Mouse (Mus musculus) liver, adult 2 months (tissue): Measurements from ENCODE around the gene Klhdc7b. TPM values are rescaled to one million over a fixed set of nuclear protein-coding genes. Genes with fewer than 3 reads are reported as not detected.

Experiments used
- DNase-seq: peaks from one replicate; pipeline ENCODE4 v3.0.0-alpha.2; 2011; ENCODE audit warnings: low read depth, low spot score; ENCODE audit errors: extremely low read depth
- H3K27ac ChIP-seq: fragments of 200-500 bp; replicated peaks from 2 replicates; pipeline ENCODE4 v1.5.1; 2012; ENCODE audit warnings: low read depth, mild to moderate bottlenecking, control low read depth, inconsistent platforms, low read length; ENCODE audit not compliant: insufficient read depth
- H3K27me3 ChIP-seq: fragments of 200-500 bp; 2 replicates; pipeline ENCODE4 v1.6.1; 2012; ENCODE audit warnings: mild to moderate bottlenecking, moderate library complexity, low read length, inconsistent platforms; ENCODE audit not compliant: control insufficient read depth, insufficient read depth
- H3K36me3 ChIP-seq: fragments of 200-500 bp; 2 replicates; pipeline ENCODE4 v1.6.1; 2012; ENCODE audit warnings: low read length, inconsistent platforms; ENCODE audit not compliant: control insufficient read depth, insufficient read depth
- H3K4me1 ChIP-seq: fragments of 200-500 bp; 2 replicates; pipeline ENCODE4 v1.6.1; 2011; ENCODE audit warnings: low read length; ENCODE audit not compliant: control insufficient read depth, insufficient read depth
- H3K4me3 ChIP-seq: fragments of 200-500 bp; 2 replicates; pipeline ENCODE4 v1.5.1; 2011; ENCODE audit warnings: low read depth, mild to moderate bottlenecking, control low read depth, low read length, moderate library complexity; ENCODE audit not compliant: insufficient read depth
- H3K79me2 ChIP-seq: fragments of 200-500 bp; 2 replicates; pipeline ENCODE4 v1.6.1; 2012; ENCODE audit warnings: inconsistent platforms, mild to moderate bottlenecking, low read length, moderate library complexity; ENCODE audit not compliant: control insufficient read depth, insufficient read depth
- H3K9ac ChIP-seq: fragments of 200-500 bp; 2 replicates; pipeline ENCODE4 v1.6.1; 2012; ENCODE audit warnings: low read depth, mild to moderate bottlenecking, control low read depth, inconsistent platforms, low read length
- CTCF ChIP-seq: fragments of 200-500 bp; IDR thresholded peaks from 2 replicates; pipeline ENCODE4 v1.5.1; 2011; ENCODE audit warnings: low read depth, low read length, control low read depth
- POLR2A ChIP-seq: fragments of 200-500 bp; IDR thresholded peaks from 2 replicates; pipeline ENCODE4 v1.6.1; 2011; ENCODE audit warnings: low read length, control low read depth; ENCODE audit not compliant: insufficient read depth; ENCODE audit errors: extremely low read depth
- WGBS: fragments of 180-500 bp; shearing (Covaris S2); methylation state at CpG from one replicate; pipeline ENCODE4 v1.1.7; 2018; 5-methylcytosine and 5-hydroxymethylcytosine counted together
- polyA plus RNA-seq: library from polyadenylated mRNA; depleted of rRNA; stranded (reverse); fragments of >200 nt; gene quantifications from 2 replicates; pipeline ENCODE4 v1.2.3, GENCODE M21; 2012
- total RNA-seq: library from RNA; depleted of rRNA; stranded (reverse); fragments of >200 nt; gene quantifications from 2 replicates; pipeline ENCODE4 v1.2.3, GENCODE M21; 2014

Klhdc7b gene
- total and polyA plus RNA-seq, 2 experiments, result 0.28 to 0.34 TPM

DNA sequence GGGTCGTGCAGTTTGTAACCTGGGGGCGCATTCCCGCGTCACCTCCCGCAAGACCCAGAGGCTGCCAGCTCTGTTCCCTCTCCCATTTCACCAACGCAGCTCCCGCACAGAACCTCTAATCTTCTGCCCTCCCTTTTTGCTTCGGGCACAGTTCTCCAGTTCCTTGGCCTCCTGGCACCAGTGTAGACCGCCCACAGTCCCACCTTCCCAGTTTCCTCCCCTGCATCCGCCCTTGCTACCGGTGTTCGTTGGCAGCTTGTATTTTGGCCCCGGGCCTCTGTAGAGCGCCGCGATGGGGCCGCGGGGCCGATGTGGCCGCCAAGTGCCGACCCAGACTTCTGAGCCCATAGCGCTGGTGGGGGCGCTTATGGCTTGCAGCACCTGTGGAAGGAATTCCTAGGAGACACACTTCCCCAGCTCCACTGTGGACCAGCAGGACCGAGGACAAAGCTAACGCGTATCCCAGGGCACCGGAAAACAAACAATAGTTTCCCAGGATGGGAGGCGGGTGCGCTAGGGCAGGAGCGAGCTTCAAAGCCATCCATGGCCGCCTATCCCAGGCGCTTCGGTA is 5.8 kb upstream of the Klhdc7b start, which contains the start of gene Odf3b:
Gene Odf3b, minus strand, starts transcription at position 452 of the 571 bp plus-strand sequence.
- no peaks in the 10 kb centered on the region for H3K27me3 ChIP-seq
- H3K9ac ChIP-seq, result peak within 1 kb of the TSS; percentile 53
- H3K27ac ChIP-seq, result peak within 1 kb of the TSS; percentile 90
- peak within 1 kb of the TSS; percentile 50 for H3K4me3 ChIP-seq
- peak; percentile 67 for DNase-seq
- H3K36me3 ChIP-seq, result no peaks in the 10 kb centered on the region
- H3K79me2 ChIP-seq, result peaks cover 4% of the 10 kb centered on the region; the same call in 1 of the 2 replicates
- peaks cover 14% of the 10 kb centered on the region for H3K4me1 ChIP-seq
- no peak for TF ChIP-seq CTCF
- TF ChIP-seq POLR2A, result no peak
- 1% methylated on average over 33 of the region's 33 CpGs for WGBS

- peak overlapping the region; percentile 50; the same call in 1 of the 2 replicates for H3K4me3 ChIP-seq
- DNase-seq, result no peak
- WGBS, result 34% methylated on average over 10 of the region's 10 CpGs
- no peaks in the 10 kb centered on the region for H3K27me3 ChIP-seq
- peak overlapping the region; percentile 53 for H3K9ac ChIP-seq
- peak overlapping the region; percentile 90; the same call in 1 of the 2 replicates for H3K27ac ChIP-seq
- no peaks in the 10 kb centered on the region for H3K79me2 ChIP-seq
- peaks cover 14% of the 10 kb centered on the region for H3K4me1 ChIP-seq
- H3K36me3 ChIP-seq, result no peaks in the 10 kb centered on the region
- TF ChIP-seq CTCF, result no peak
- TF ChIP-seq POLR2A, result no peak
Measured at GRCm38 (mm10) chr15:89379429-89379828, 5.3 kb upstream of the Klhdc7b start.

GRCm38 (mm10) chr15:89387127-89387526 is 2.4 kb downstream of the Klhdc7b start:
- no peaks in the 10 kb centered on the region for H3K27me3 ChIP-seq
- WGBS, result 46% methylated on average over 12 of the region's 12 CpGs
- no peaks in the 10 kb centered on the region for H3K4me1 ChIP-seq
- no peaks in the 10 kb centered on the region for H3K36me3 ChIP-seq
- TF ChIP-seq CTCF (no peak), POLR2A (no peak)
- no peak overlapping the region for H3K27ac ChIP-seq
- H3K4me3 ChIP-seq, result no peak overlapping the region
- DNase-seq, result no peak
- H3K9ac ChIP-seq, result no peak overlapping the region
- H3K79me2 ChIP-seq, result no peaks in the 10 kb centered on the region

GRCm38 (mm10) chr15:89390081-89390480 is 5.4 kb downstream of the Klhdc7b start:
- TF ChIP-seq POLR2A, result no peak
- TF ChIP-seq CTCF, result no peak
- H3K36me3 ChIP-seq, result no peaks in the 10 kb centered on the region
- no peaks in the 10 kb centered on the region for H3K27me3 ChIP-seq
- no peaks in the 10 kb centered on the region for H3K79me2 ChIP-seq
- DNase-seq, result no peak
- 94% methylated on average over 10 of the region's 10 CpGs for WGBS
- H3K27ac ChIP-seq, result no peak overlapping the region
- no peaks in the 10 kb centered on the region for H3K4me1 ChIP-seq
- H3K9ac ChIP-seq, result no peak overlapping the region
- H3K4me3 ChIP-seq, result no peak overlapping the region

DNA sequence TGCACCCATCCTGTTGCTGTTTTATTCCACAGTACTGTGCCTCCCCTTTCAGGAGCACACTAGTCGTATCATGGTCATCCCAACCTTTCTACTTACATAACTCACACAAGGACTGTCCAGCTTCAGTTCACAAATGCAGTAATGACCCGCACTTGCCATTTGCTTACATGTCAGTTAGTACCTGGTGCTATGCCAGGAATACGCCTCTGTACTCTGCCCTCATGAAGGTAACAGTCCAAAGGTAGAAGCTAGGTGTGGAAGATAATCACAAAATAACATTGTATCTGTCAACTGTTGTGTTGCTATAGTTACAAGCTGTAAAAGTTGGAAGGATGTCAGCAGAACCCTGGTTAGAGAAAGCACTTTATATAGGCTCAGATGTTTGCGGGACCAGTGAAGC is 12.2 kb downstream of the Klhdc7b start:
- peak; percentile 98 for DNase-seq
- 23% methylated on average over 4 of the region's 4 CpGs for WGBS
- no peaks in the 10 kb centered on the region for H3K36me3 ChIP-seq
- H3K79me2 ChIP-seq, result no peaks in the 10 kb centered on the region
- H3K9ac ChIP-seq, result no peak overlapping the region
- H3K4me1 ChIP-seq, result peaks cover 3% of the 10 kb centered on the region; the same call in 1 of the 2 replicates
- no peak overlapping the region for H3K27ac ChIP-seq
- TF ChIP-seq POLR2A (no peak), CTCF (no peak)
- H3K27me3 ChIP-seq, result no peaks in the 10 kb centered on the region
- no peak overlapping the region for H3K4me3 ChIP-seq

- H3K27me3 ChIP-seq, result no peaks in the 10 kb centered on the region
- peaks cover 3% of the 10 kb centered on the region; the same call in 1 of the 2 replicates for H3K4me1 ChIP-seq
- H3K36me3 ChIP-seq, result no peaks in the 10 kb centered on the region
- no peak for TF ChIP-seq POLR2A
- TF ChIP-seq CTCF, result no peak
- no peak for DNase-seq
- 83% methylated on average over 2 of the region's 2 CpGs for WGBS
- H3K27ac ChIP-seq, result no peak overlapping the region
- no peak overlapping the region for H3K9ac ChIP-seq
- H3K4me3 ChIP-seq, result no peak overlapping the region
- H3K79me2 ChIP-seq, result no peaks in the 10 kb centered on the region
Measured at GRCm38 (mm10) chr15:89398146-89398545, 13.4 kb downstream of the Klhdc7b start.
